In genomic region chr15:101151409-101152261, GRCm38 (mm10) we compare ENCODE assay signal across 35 mouse cellular contexts. TPM values are rescaled to one million over a fixed set of nuclear protein-coding genes. Genes with fewer than 3 reads are reported as not detected.
"Had no signal": no experiment of that assay in that cellular context is flagged by ENCODE, and none has a peak within 500 bp of the region (broad histone marks: within the 10 kb centered on the region; RNA-seq: fewer than 3 reads in every experiment).

No protein-coding gene starts in this region.

- H3K27ac ChIP-seq: gastrocnemius, adult 2 months; heart, embryonic 10.5 days; hindbrain, embryonic 14.5 days; intestine, embryonic 15.5 days; layer of hippocampus, adult 2 months; limb, embryonic 10.5 days; limb, embryonic 12.5 days; liver, embryonic 13.5 days; liver, embryonic 15.5 days had no signal

- H3K4me2 ChIP-seq: heart, embryonic 12.5 days; hindbrain, embryonic 14.5 days; intestine, embryonic 15.5 days; limb, embryonic 12.5 days; liver, embryonic 11.5 days; liver, embryonic 13.5 days; liver, embryonic 15.5 days had no signal

- H3K9me3 ChIP-seq: intestine, embryonic 15.5 days; limb, embryonic 10.5 days; liver, embryonic 13.5 days; liver, embryonic 15.5 days had no signal

- H3K9ac ChIP-seq: heart, embryonic 12.5 days; hindbrain, embryonic 14.5 days; intestine, embryonic 15.5 days; limb, embryonic 12.5 days; liver, embryonic 13.5 days; liver, embryonic 15.5 days had no signal

- DNase-seq: gastrocnemius, adult 2 months; gastrocnemius, postnatal 10 days; gastrocnemius, postnatal 25 days; heart, adult 18-20 months; heart, postnatal 10 days; heart, postnatal 4 days; kidney, adult 18-20 months; kidney, adult 8-10 months; kidney, postnatal 10 days; liver; liver, embryonic 13.5 days had no signal

- H3K27me3 ChIP-seq: heart, embryonic 12.5 days; intestine, embryonic 15.5 days had no signal

- H3K4me3 ChIP-seq: gastrocnemius, adult 2 months; heart, embryonic 10.5 days; heart, embryonic 12.5 days; intestine, embryonic 15.5 days; layer of hippocampus, adult 2 months; limb, embryonic 10.5 days; limb, embryonic 12.5 days; liver, embryonic 13.5 days; liver, embryonic 15.5 days had no signal

- H3K36me3 ChIP-seq: heart, embryonic 10.5 days; heart, embryonic 12.5 days; intestine, embryonic 15.5 days; limb, embryonic 10.5 days; limb, embryonic 12.5 days; liver, embryonic 13.5 days; liver, embryonic 15.5 days had no signal

- ATAC-seq: hindbrain, embryonic 16.5 days; inflammation-experienced regulatory T-cells, adult 6 months; intestine, embryonic 15.5 days; intestine, postnatal 0 days had no signal

RNA-seq across cellular contexts. Expression of gene Ankrd33, which starts 36.1 kb away (rescaled TPM):
- total RNA-seq: gastrocnemius, adult 2 months; gastrocnemius, postnatal 10 days; gastrocnemius, postnatal 25 days; gastrocnemius, postnatal 4 days; granulocyte monocyte progenitor cell, adult 5-6 weeks; heart, adult 18-20 months; heart, adult 8-10 months; heart, postnatal 10 days; heart, postnatal 25 days; heart, postnatal 4 days; layer of hippocampus, adult 2 months; layer of hippocampus, postnatal 10 days; layer of hippocampus, postnatal 25 days had no signal
- polyA plus RNA-seq: heart, embryonic 10.5 days; heart, embryonic 12.5 days; heart, embryonic 14.5 days; heart, embryonic 16.5 days; hindbrain, embryonic 11.5 days; hindbrain, embryonic 14.5 days; hindbrain, embryonic 16.5 days; inflammation-experienced regulatory T-cells, adult 6 months; intestine, embryonic 15.5 days; intestine, postnatal 0 days; kidney, embryonic 14.5 days; kidney, embryonic 16.5 days; limb, embryonic 10.5 days; limb, embryonic 12.5 days; limb, embryonic 14.5 days; liver, embryonic 11.5 days; liver, embryonic 13.5 days; liver, embryonic 15.5 days had no signal
